Mouse (Mus musculus): ENCODE measurements around the gene Fam120b. TPM values are rescaled to one million over a fixed set of nuclear protein-coding genes. Genes with fewer than 3 reads are reported as not detected.
A peak's percentile ranks its signal among the peaks of the same experiment; 100 is the strongest.

The Fam120b gene
- total RNA-seq (2012; rRNA removed): 8.5 and 9.8 TPM in 2 replicates
- polyA plus RNA-seq (2012; ENCODE audit: insufficient read depth in 1 of 2, insufficient read length in 2 of 2, low read depth in 1 of 2, low replicate concordance in 2 of 2, missing spikeins in 1 of 2): 10 to 100 TPM in 1 of 2 experiments, not detected in 1; 10.5 TPM

DNA sequence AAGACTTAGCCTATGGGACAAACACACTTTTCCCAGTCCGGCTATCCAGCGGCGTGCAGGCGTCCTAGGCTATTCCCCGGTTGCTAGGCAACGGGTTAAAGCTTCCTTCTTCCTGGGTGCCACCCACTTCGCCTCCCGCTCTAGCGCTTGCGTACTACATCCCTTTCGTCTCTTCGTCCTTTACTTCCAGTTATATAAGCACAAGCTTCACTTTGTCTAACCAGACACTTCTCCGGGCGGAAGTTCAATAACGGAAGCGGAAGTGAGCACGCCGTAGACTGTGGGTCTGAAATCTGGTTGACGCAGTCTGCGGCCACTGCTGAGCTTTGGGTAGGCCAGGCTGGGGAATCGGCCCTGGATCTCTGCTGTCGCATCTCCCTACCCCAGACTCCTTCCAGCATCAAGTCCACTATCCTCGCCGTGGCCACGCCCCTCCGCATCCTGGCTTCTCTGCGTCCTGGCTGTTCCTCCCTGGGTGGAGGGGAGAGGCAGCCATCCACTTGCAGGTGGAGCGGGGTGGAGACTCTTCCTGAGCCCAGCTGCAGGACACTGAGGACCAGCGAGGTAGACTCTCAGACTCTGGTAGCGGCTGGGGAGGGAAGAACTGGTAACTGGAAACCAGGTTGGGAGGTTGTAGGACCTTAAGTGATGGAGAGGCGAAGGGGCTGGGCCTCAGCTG lies at the start of gene Fam120b:
Fam120b (plus strand) TSS at position 206 of the 679 bp plus-strand sequence.
- Histone ChIP-seq H3K4me1 (ENCODE audit: control insufficient read depth in 1 of 2, insufficient read depth in 2 of 2, low read length in 2 of 2) (peaks cover 2 to 9% of the 10 kb centered on the region in 2 experiments), H3K27ac (ENCODE audit: control insufficient read depth, low read depth, low read length) (peak within 1 kb of the TSS; percentile 41), H3K4me3 (ENCODE audit: control insufficient read depth in 1 of 2, insufficient read depth in 1 of 2, low read depth in 2 of 2, low read length in 2 of 2) (peak within 1 kb of the TSS; percentile 80 to 91), H3K36me3 (ENCODE audit: control insufficient read depth in 1 of 2, insufficient read depth in 2 of 2, low read length in 2 of 2) (peaks cover 0 to 7% of the 10 kb centered on the region in 2 experiments; a peak in 2 of 4 replicates), H3K27me3 (ENCODE audit: control insufficient read depth in 1 of 2, insufficient read depth in 2 of 2, low read length in 2 of 2) (peaks cover 2% of the 10 kb centered on the region in 2 experiments; a peak in 1 of 4 replicates), H3K79me2 (ENCODE audit: control insufficient read depth, insufficient read depth, low read length, poor library complexity) (peaks cover 11% of the 10 kb centered on the region), H3K9ac (ENCODE audit: control insufficient read depth, low read depth, low read length, poor library complexity, severe bottlenecking) (peak within 1 kb of the TSS; percentile 71), H3K9me3 (replicated peaks; ENCODE audit: insufficient read depth, low read length) (no peaks in the 10 kb centered on the region)
- peak; percentile 98 for DNase-seq (ENCODE audit: low read depth, low spot score)
- no peak; the same call in 1 of the 2 replicates for TF ChIP-seq MYC (IDR thresholded peaks at IDR 0.05; ENCODE audit: low read depth, low read length)
- peak; percentile 78 for TF ChIP-seq NELFE (IDR thresholded peaks at IDR 0.05; ENCODE audit: low read depth, low read length)
- TF ChIP-seq POLR2AphosphoS5 (IDR thresholded peaks at IDR 0.05; ENCODE audit: borderline replicate concordance, low read depth, low read length): no peak
- peak; percentile 72 for TF ChIP-seq TBP (IDR thresholded peaks at IDR 0.05; ENCODE audit: low read depth, low read length)
- TF ChIP-seq ZNF384 (IDR thresholded peaks at IDR 0.05; ENCODE audit: low read depth, low read length): no peak
- no peak for TF ChIP-seq SMC3 (IDR thresholded peaks at IDR 0.05; ENCODE audit: low read depth, low read length)
- peak; percentile 48; the same call in 1 of the 2 replicates for TF ChIP-seq MAZ (IDR thresholded peaks at IDR 0.05; ENCODE audit: low read depth, low read length)
- peak; percentile 56 for TF ChIP-seq KAT2A (conservative IDR thresholded peaks at IDR 0.05; ENCODE audit: low read depth, low read length)
- TF ChIP-seq CHD1 (IDR thresholded peaks at IDR 0.05; ENCODE audit: low read depth, low read length): no peak
- TF ChIP-seq USF1 (IDR thresholded peaks at IDR 0.05; ENCODE audit: low read depth, low read length): no peak
- peak; percentile 89 for TF ChIP-seq HCFC1 (IDR thresholded peaks at IDR 0.05; ENCODE audit: low read depth, low read length)
- TF ChIP-seq USF2 (IDR thresholded peaks at IDR 0.05; ENCODE audit: borderline replicate concordance in 1 of 2, insufficient read depth in 1 of 2, low read depth in 1 of 2, low read length in 2 of 2): no peak
- TF ChIP-seq GABPA (IDR thresholded peaks at IDR 0.05; ENCODE audit: low read depth, low read length): no peak
- TF ChIP-seq JUND (IDR thresholded peaks at IDR 0.05; ENCODE audit: low read depth, low read length): no peak
- no peak for TF ChIP-seq BHLHE40 (IDR thresholded peaks at IDR 0.05; ENCODE audit: borderline replicate concordance, low read depth, low read length)
- no peak for TF ChIP-seq UBTF (IDR thresholded peaks at IDR 0.05; ENCODE audit: borderline replicate concordance, insufficient read depth, low read depth, low read length)
- no peak for TF ChIP-seq CTCF (IDR thresholded peaks at IDR 0.05 in 2 of 3, conservative IDR thresholded peaks at IDR 0.05 in 1 of 3; ENCODE audit: control insufficient read depth in 1 of 3, insufficient read depth in 1 of 3, low read depth in 2 of 3, low read length in 3 of 3, poor library complexity in 1 of 3, severe bottlenecking in 1 of 3)
- no peak for TF ChIP-seq CHD2 (IDR thresholded peaks at IDR 0.05; ENCODE audit: low read length)
- no peak for TF ChIP-seq ZKSCAN1 (IDR thresholded peaks at IDR 0.05; ENCODE audit: low read depth, low read length)
- TF ChIP-seq EP300 (IDR thresholded peaks at IDR 0.05; ENCODE audit: low read depth in 1 of 2, low read length in 2 of 2): no peak
- TF ChIP-seq ZMIZ1 (IDR thresholded peaks at IDR 0.05; ENCODE audit: low read depth, low read length): no peak
- TF ChIP-seq ELF1 (IDR thresholded peaks at IDR 0.05; ENCODE audit: low read depth, low read length): peak; percentile 96
- TF ChIP-seq RCOR1 (IDR thresholded peaks at IDR 0.05; ENCODE audit: low read depth, low read length): peak; percentile 45
- peak; percentile 92 for TF ChIP-seq MXI1 (IDR thresholded peaks at IDR 0.05; ENCODE audit: low read depth, low read length)
- 0 out of 2 replicates have a peak, but pooled peaks have one; percentile 38 for TF ChIP-seq TCF12 (IDR thresholded peaks at IDR 0.05; ENCODE audit: low read depth, low read length)
- no peak for TF ChIP-seq RAD21 (IDR thresholded peaks at IDR 0.05; ENCODE audit: low read depth, low read length)
- peak; percentile 60; the same call in 1 of the 2 replicates for TF ChIP-seq POLR2AphosphoS2 (IDR thresholded peaks at IDR 0.05; ENCODE audit: low read length)
- TF ChIP-seq POLR2A (IDR thresholded peaks at IDR 0.05; ENCODE audit: control insufficient read depth in 1 of 2, insufficient read depth in 1 of 2, low read depth in 1 of 2, low read length in 2 of 2, poor library complexity in 1 of 2): peak; percentile 62 to 82; a peak in 3 of 4 replicates
- TF ChIP-seq ETS1 (IDR thresholded peaks at IDR 0.05; ENCODE audit: low read depth, low read length): 0 out of 2 replicates have a peak, but pooled peaks have one; percentile 37
- no peak for TF ChIP-seq MEF2A (IDR thresholded peaks at IDR 0.05; ENCODE audit: extremely low read depth, insufficient replicate concordance, low read depth, low read length, poor library complexity, severe bottlenecking)
- no peak for TF ChIP-seq ZC3H11A (IDR thresholded peaks at IDR 0.05; ENCODE audit: low read depth, low read length)
- TF ChIP-seq TAL1 (IDR thresholded peaks at IDR 0.05; ENCODE audit: low read length): no peak
- no peak for TF ChIP-seq E2F4 (IDR thresholded peaks at IDR 0.05; ENCODE audit: borderline replicate concordance, low read depth, low read length)
- no peak for TF ChIP-seq GATA1 (IDR thresholded peaks at IDR 0.05; ENCODE audit: low read depth, low read length)
- peak; percentile 76 for TF ChIP-seq MAX (IDR thresholded peaks at IDR 0.05; ENCODE audit: low read length)
- TF ChIP-seq SIN3A (IDR thresholded peaks at IDR 0.05; ENCODE audit: low read length): peak; percentile 99

All from MEL (cell line).